Mouse (Mus musculus) leukemia stem cell, adult 10-12 weeks (primary cell): Measurements from ENCODE around the gene Cmtm8. TPM values are rescaled to one million over a fixed set of nuclear protein-coding genes. Genes with fewer than 3 reads are reported as not detected.

Experiments used
- polyA plus RNA-seq: library from polyadenylated mRNA; stranded (reverse); fragments of >175 nt; gene quantifications from 2 replicates; pipeline ENCODE4 v1.2.3, GENCODE M21; 2012; ENCODE audit warnings: low replicate concordance

Gene Cmtm8
- 3.0 and 5.0 TPM in 2 replicates for polyA plus RNA-seq

GRCm38 (mm10) chr9:114844017-114844662 lies at the start of gene Cmtm8:
Gene Cmtm8 (minus strand): TSS chr9:114844156.

GRCm38 (mm10) chr9:114781526-114782212 lies 62.3 kb downstream of the Cmtm8 start, which contains the start of gene Cmtm7:
Gene Cmtm7 (minus strand): TSS chr9:114781856.

Other genes starting within 250 kb of the Cmtm8 start
- gene Cnot10, start 204.0 kb downstream of the Cmtm8 start, polyA plus RNA-seq, result 17.2 and 19.0 TPM in 2 replicates
- gene Dync1li1, start 155.4 kb downstream of the Cmtm8 start, polyA plus RNA-seq, result 14.4 and 15.4 TPM in 2 replicates
- gene Cmtm6, start 113.0 kb downstream of the Cmtm8 start, polyA plus RNA-seq, result 4.8 and 9.0 TPM in 2 replicates
- 38.4 and 59.8 TPM in 2 replicates for gene Cmtm7, start 62.3 kb downstream of the Cmtm8 start, polyA plus RNA-seq
- 9.7 and 10.6 TPM in 2 replicates for gene Gpd1l, start 89.8 kb upstream of the Cmtm8 start, polyA plus RNA-seq
- 0.27 TPM in 1 of 2 replicates, not detected in the other for gene Osbpl10, start 134.4 kb upstream of the Cmtm8 start, polyA plus RNA-seq
- 1.3 and 1.9 TPM in 2 replicates for gene Rps27rt, start 138.6 kb upstream of the Cmtm8 start, polyA plus RNA-seq